Mouse (Mus musculus) embryo, embryonic 11.5 days (tissue): ENCODE data around the gene Arhgap15.

Experiments
- DNase-seq: peaks from one replicate; pipeline ENCODE4 v3.0.0-alpha.2; 2012; ENCODE audit warnings: low read depth, low spot score

The Arhgap15 gene

DNA sequence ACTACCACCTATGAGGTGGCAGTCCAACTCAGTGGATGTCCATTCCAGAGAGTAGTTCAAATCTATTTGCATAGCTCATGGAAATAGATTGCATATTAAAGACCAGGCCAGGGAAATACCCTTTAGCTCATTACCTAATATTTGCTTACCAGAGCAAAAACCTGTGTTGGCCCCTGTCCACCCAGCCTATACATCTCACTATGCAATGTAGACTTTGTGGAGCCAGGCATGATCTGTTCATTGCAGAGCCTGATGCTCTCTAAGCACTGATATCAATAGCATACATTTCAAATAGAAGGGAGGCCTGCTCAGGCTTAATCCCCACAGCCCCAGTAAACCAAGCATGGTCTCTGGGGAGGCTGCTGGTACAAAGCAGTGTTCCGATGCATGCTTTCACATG, 689.4 kb downstream of the Arhgap15 start:
- no peak for DNase-seq

DNA sequence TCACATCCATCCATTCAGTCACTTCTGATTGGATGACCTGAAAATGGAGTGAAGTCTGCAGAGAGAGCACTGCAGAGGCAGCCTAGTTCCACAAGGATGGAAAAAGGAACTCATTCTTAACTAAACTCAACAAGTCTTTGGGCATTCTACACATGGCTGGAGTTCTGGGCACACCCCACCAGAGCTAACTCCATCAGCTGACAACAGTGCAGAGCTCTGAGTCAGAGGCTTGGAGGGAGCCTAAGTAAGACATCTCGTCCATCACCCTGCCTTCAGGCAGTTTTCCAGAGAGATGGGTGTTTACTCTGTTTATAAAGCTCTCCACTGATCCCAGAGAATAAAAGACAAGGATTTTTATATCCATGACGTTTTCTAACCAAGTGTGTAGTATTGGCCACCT, 696.3 kb downstream of the Arhgap15 start:
- no peak for DNase-seq
